Mouse (Mus musculus) hindbrain, embryonic 15.5 days (tissue): ENCODE results near the gene Mamdc4. TPM values are rescaled to one million over a fixed set of nuclear protein-coding genes. Genes with fewer than 3 reads are reported as not detected.

Experiments used
- ATAC-seq: fragments of 200-750 bp; cut with Nextera tagmentation; 2 replicates; pipeline ENCODE4 v1.8.0; 2017; ENCODE audit warnings: low read depth, moderate number of reproducible peaks, moderate TSS enrichment; ENCODE audit not compliant: low FRiP score
- H3K27ac ChIP-seq: fragments of 300-500 bp; sonication (generic); replicated peaks from 2 replicates; pipeline ENCODE4 v1.5.1; 2015; ENCODE audit warnings: mild to moderate bottlenecking, inconsistent platforms
- H3K27me3 ChIP-seq: fragments of 300-500 bp; sonication (generic); 2 replicates; pipeline ENCODE4 v1.6.1; 2015; ENCODE audit warnings: control low read depth, inconsistent platforms
- H3K36me3 ChIP-seq: fragments of 300-500 bp; sonication (generic); 2 replicates; pipeline ENCODE4 v1.6.1; 2015; ENCODE audit warnings: control low read depth, inconsistent platforms
- H3K4me1 ChIP-seq: fragments of 300-500 bp; sonication (generic); replicated peaks from 2 replicates; pipeline ENCODE4 v1.6.1; 2015; ENCODE audit warnings: control low read depth, inconsistent platforms
- H3K4me2 ChIP-seq: fragments of 300-500 bp; sonication (generic); 2 replicates; pipeline ENCODE4 v1.6.1; 2015; ENCODE audit warnings: moderate library complexity, mild to moderate bottlenecking, inconsistent platforms
- H3K4me3 ChIP-seq: fragments of 300-500 bp; sonication (generic); 2 replicates; pipeline ENCODE4 v1.5.1; 2015; ENCODE audit warnings: mild to moderate bottlenecking, inconsistent platforms
- H3K9ac ChIP-seq: fragments of 300-500 bp; sonication (generic); 2 replicates; pipeline ENCODE4 v1.6.1; 2015; ENCODE audit warnings: inconsistent platforms
- H3K9me3 ChIP-seq: fragments of 300-500 bp; sonication (generic); 2 replicates; pipeline ENCODE4 v1.6.1; 2016; ENCODE audit warnings: control low read depth, inconsistent platforms
- WGBS: fragments of 180-500 bp; shearing (Covaris S2); methylation state at CpG from one replicate; pipeline ENCODE4 v1.1.7; 2015; 5-methylcytosine and 5-hydroxymethylcytosine counted together
- polyA plus RNA-seq: library from polyadenylated mRNA; unstranded; fragments of >200 nt; fragmentation: Nextera tagmentation; extraction: Ambion mirVana; gene quantifications from 2 replicates; pipeline ENCODE4 v1.2.1, GENCODE M21; 2015

Gene Mamdc4
- polyA plus RNA-seq, 1 experiment from 2014 or later: 1.6 TPM

DNA sequence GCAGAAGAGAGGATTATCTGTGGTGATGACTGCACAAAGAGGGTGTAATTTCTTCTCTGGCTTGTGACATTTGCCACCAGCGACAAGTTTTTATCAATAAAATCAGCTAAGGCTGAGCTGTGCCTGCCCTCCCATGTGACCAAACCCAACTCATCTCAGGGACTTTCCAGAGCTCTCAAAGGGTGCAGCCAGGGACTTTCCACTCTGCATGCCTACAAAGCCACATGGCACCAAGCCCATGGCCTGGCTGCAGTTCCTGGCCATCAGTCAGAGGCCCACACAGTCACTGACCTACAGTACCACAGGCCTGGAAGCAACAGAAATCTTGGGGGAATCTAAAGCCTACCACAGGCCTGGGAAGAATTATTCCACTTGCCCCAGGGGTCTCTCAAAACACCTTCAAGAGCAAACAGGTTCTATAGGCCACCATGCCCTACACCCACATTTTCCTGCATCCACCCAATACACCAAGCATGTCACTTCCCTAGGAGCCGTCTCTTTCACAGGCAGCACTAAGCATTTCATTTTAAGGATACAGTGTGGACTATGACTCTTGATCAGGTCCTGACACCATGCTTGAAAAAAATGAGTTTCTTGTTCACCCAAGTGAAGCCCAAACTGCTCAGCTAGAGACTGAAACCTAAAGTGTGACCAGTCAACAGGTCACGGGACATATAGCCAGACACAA lies 40.3 kb downstream of the Mamdc4 start:
- Histone ChIP-seq H3K4me2 (no peak overlapping the region), H3K27ac (no peak overlapping the region), H3K27me3 (no peaks in the 10 kb centered on the region), H3K36me3 (peaks cover 13% of the 10 kb centered on the region), H3K4me3 (no peak overlapping the region), H3K9me3 (no peaks in the 10 kb centered on the region), H3K4me1 (no peaks in the 10 kb centered on the region), H3K9ac (no peak overlapping the region)
- 97% methylated on average over 3 of the region's 3 CpGs for WGBS
- ATAC-seq: no peak

- WGBS: 95% methylated on average over 2 of the region's 2 CpGs
- Histone ChIP-seq H3K36me3 (peaks cover 19% of the 10 kb centered on the region), H3K27me3 (no peaks in the 10 kb centered on the region), H3K9me3 (no peaks in the 10 kb centered on the region), H3K27ac (no peak overlapping the region), H3K4me2 (no peak overlapping the region), H3K9ac (no peak overlapping the region), H3K4me3 (no peak overlapping the region), H3K4me1 (no peaks in the 10 kb centered on the region)
- ATAC-seq: no peak
These were observed 40.9 kb downstream of the Mamdc4 start for GRCm38 (mm10) chr2:25533707-25534106.

GRCm38 (mm10) chr2:25526510-25527302 lies 47.9 kb downstream of the Mamdc4 start:
- 91% methylated on average over 9 of the region's 9 CpGs for WGBS
- Histone ChIP-seq H3K9ac (no peak overlapping the region), H3K27ac (no peak overlapping the region), H3K4me2 (no peak overlapping the region), H3K36me3 (peaks cover 53% of the 10 kb centered on the region), H3K27me3 (no peaks in the 10 kb centered on the region), H3K4me1 (no peaks in the 10 kb centered on the region), H3K4me3 (no peak overlapping the region), H3K9me3 (no peaks in the 10 kb centered on the region)
- no peak for ATAC-seq

Other genes with a start within 250 kb of the Mamdc4 start
- gene Man1b1, start 242.5 kb downstream of the Mamdc4 start, polyA plus RNA-seq: 43.6 and 45.2 TPM in 2 replicates
- 24.4 and 24.9 TPM in 2 replicates for gene Dpp7, start 218.5 kb downstream of the Mamdc4 start, polyA plus RNA-seq
- 5.1 and 6.4 TPM in 2 replicates for gene Uap1l1, start 209.2 kb downstream of the Mamdc4 start, polyA plus RNA-seq
- 11.8 and 13.8 TPM in 2 replicates for gene Sapcd2, start 202.5 kb downstream of the Mamdc4 start, polyA plus RNA-seq
- 3.7 and 7.0 TPM in 2 replicates for gene Entpd2, start 179.0 kb downstream of the Mamdc4 start, polyA plus RNA-seq
- gene Npdc1, start 175.5 kb downstream of the Mamdc4 start, polyA plus RNA-seq: 424 and 493 TPM in 2 replicates
- 0.08 TPM in 1 of 2 replicates, not detected in the other for gene Fut7, start 151.6 kb downstream of the Mamdc4 start, polyA plus RNA-seq
- 15.0 and 15.1 TPM in 2 replicates for gene Abca2, start 146.1 kb downstream of the Mamdc4 start, polyA plus RNA-seq
- 3.7 and 4.3 TPM in 2 replicates for gene Clic3, start 118.0 kb downstream of the Mamdc4 start, polyA plus RNA-seq
- gene Paxx, start 113.8 kb downstream of the Mamdc4 start, polyA plus RNA-seq: 109 and 119 TPM in 2 replicates
- 647 and 983 TPM in 2 replicates for gene Ptgds, start 104.8 kb downstream of the Mamdc4 start, polyA plus RNA-seq
- gene Lcn12, start 80.9 kb downstream of the Mamdc4 start, polyA plus RNA-seq: not detected in 2 replicates
- 120 and 143 TPM in 2 replicates for gene Fbxw5, start 74.1 kb downstream of the Mamdc4 start, polyA plus RNA-seq
- gene C8g, start 73.1 kb downstream of the Mamdc4 start, polyA plus RNA-seq: 5.8 and 6.1 TPM in 2 replicates
- 16.5 and 19.4 TPM in 2 replicates for gene Traf2, start 27.9 kb downstream of the Mamdc4 start, polyA plus RNA-seq
- gene Edf1, start 17.0 kb downstream of the Mamdc4 start, polyA plus RNA-seq: 375 and 378 TPM in 2 replicates
- 159 and 169 TPM in 2 replicates for gene Phpt1, start 379 bp upstream of the Mamdc4 start, polyA plus RNA-seq
- gene Ajm1, start 6.9 kb upstream of the Mamdc4 start, polyA plus RNA-seq: 14.5 and 16.5 TPM in 2 replicates
- 70.0 and 73.5 TPM in 2 replicates for gene Rabl6, start 33.7 kb upstream of the Mamdc4 start, polyA plus RNA-seq
- 0.27 and 0.45 TPM in 2 replicates for gene Ccdc183, start 42.8 kb upstream of the Mamdc4 start, polyA plus RNA-seq
- 47.0 and 57.8 TPM in 2 replicates for gene Tmem141, start 47.2 kb upstream of the Mamdc4 start, polyA plus RNA-seq
- gene Fcna, start 53.2 kb upstream of the Mamdc4 start, polyA plus RNA-seq: 3.7 and 4.6 TPM in 2 replicates
- gene Lcn8, start 78.3 kb upstream of the Mamdc4 start, polyA plus RNA-seq: not detected in 2 replicates
- not detected in 2 replicates for gene Lcn5, start 83.1 kb upstream of the Mamdc4 start, polyA plus RNA-seq
- not detected in 2 replicates for gene Lcn6, start 101.9 kb upstream of the Mamdc4 start, polyA plus RNA-seq
- not detected in 2 replicates for gene Lcn10, start 107.9 kb upstream of the Mamdc4 start, polyA plus RNA-seq
- not detected in 2 replicates for gene Obp2a, start 125.2 kb upstream of the Mamdc4 start, polyA plus RNA-seq
- gene Bmyc, start 131.9 kb upstream of the Mamdc4 start, polyA plus RNA-seq: 149 and 164 TPM in 2 replicates
- not detected in 2 replicates for gene Obp2b, start 162.2 kb upstream of the Mamdc4 start, polyA plus RNA-seq
- not detected in 2 replicates for gene Lcn3, start 190.7 kb upstream of the Mamdc4 start, polyA plus RNA-seq
- not detected in 2 replicates for gene Lcn11, start 202.2 kb upstream of the Mamdc4 start, polyA plus RNA-seq
- not detected in 2 replicates for gene Gm13539, start 207.4 kb upstream of the Mamdc4 start, polyA plus RNA-seq
- not detected in 2 replicates for gene Glt6d1, start 241.0 kb upstream of the Mamdc4 start, polyA plus RNA-seq
- gene Lcn9, start 248.3 kb upstream of the Mamdc4 start, polyA plus RNA-seq: not detected in 2 replicates